Mouse (Mus musculus) spleen, adult 2 months (tissue): ENCODE results near the gene Junb.

Experiments
- CTCF ChIP-seq: fragments of 200-500 bp; IDR thresholded peaks from 2 replicates; pipeline ENCODE4 v1.5.1; 2011; ENCODE audit warnings: mild to moderate bottlenecking, inconsistent platforms; ENCODE audit not compliant: insufficient read depth, insufficient read length, insufficient replicate concordance; ENCODE audit errors: extremely low read depth
- POLR2A ChIP-seq: fragments of 200-500 bp; IDR thresholded peaks from 2 replicates; pipeline ENCODE4 v1.6.1; 2011; ENCODE audit warnings: low read depth, low read length, inconsistent platforms

- TF ChIP-seq CTCF (no peak), POLR2A (no peak)
These were observed 35.9 kb upstream of the Junb start, which contains the start of gene Best2 for GRCm38 (mm10) chr8:85014431-85014830.
